Mouse (Mus musculus) forebrain, embryonic 14.5 days (tissue): ENCODE measurements around the gene Cntn1. TPM values are rescaled to one million over a fixed set of nuclear protein-coding genes. Genes with fewer than 3 reads are reported as not detected.
"Not testable (repeated sequence)": the region's sequence is repeated elsewhere in the genome, so short reads cannot be mapped to it uniquely, and the experiment has no call there.

Experiments used
- ATAC-seq: fragments of 200-750 bp; cut with Nextera tagmentation; 2 replicates; pipeline ENCODE4 v1.8.0; 2017; ENCODE audit warnings: mild to moderate bottlenecking, moderate library complexity
- DNase-seq: peaks from one replicate; pipeline ENCODE4 v3.0.0-alpha.2; 2015; ENCODE audit warnings: low spot score
- H3K27ac ChIP-seq: fragments of 300-500 bp; sonication (generic); 2 replicates; pipeline ENCODE4 v1.5.1; 2014; ENCODE audit warnings: low read depth, mild to moderate bottlenecking, control low read depth, low read length, moderate library complexity
- H3K27me3 ChIP-seq: fragments of 300-500 bp; sonication (generic); replicated peaks from 2 replicates; pipeline ENCODE4 v1.6.1; 2014; ENCODE audit warnings: low read length, control low read depth, mixed read lengths; ENCODE audit not compliant: control insufficient read depth, insufficient read depth
- H3K36me3 ChIP-seq: fragments of 300-500 bp; sonication (generic); 2 replicates; pipeline ENCODE4 v1.6.1; 2014; ENCODE audit warnings: low read length, control low read depth; ENCODE audit not compliant: control insufficient read depth, insufficient read depth
- H3K4me1 ChIP-seq: fragments of 300-500 bp; sonication (generic); 2 replicates; pipeline ENCODE4 v1.6.1; 2014; ENCODE audit warnings: antibody characterized with exemption, low read length, control low read depth; ENCODE audit not compliant: control insufficient read depth, insufficient read depth
- H3K4me2 ChIP-seq: fragments of 300-500 bp; sonication (generic); 2 replicates; pipeline ENCODE4 v1.6.1; 2014; ENCODE audit warnings: mild to moderate bottlenecking, control low read depth, low read length
- H3K4me3 ChIP-seq: fragments of 300-500 bp; sonication (generic); 2 replicates; pipeline ENCODE4 v1.5.1; 2014; ENCODE audit warnings: low read depth, low read length, control low read depth
- H3K9ac ChIP-seq: fragments of 300-500 bp; sonication (generic); 2 replicates; pipeline ENCODE4 v1.6.1; 2014; ENCODE audit warnings: mild to moderate bottlenecking, low read length, control low read depth, moderate library complexity
- H3K9me3 ChIP-seq: fragments of 300-500 bp; sonication (generic); replicated peaks from 2 replicates; pipeline ENCODE4 v1.6.1; 2016; ENCODE audit warnings: low read length, control low read depth, mixed read lengths; ENCODE audit not compliant: control insufficient read depth
- WGBS: fragments of 180-500 bp; shearing (Covaris S2); extraction: QIAGEN DNeasy Blood & Tissue Kit; methylation state at CpG from one replicate; pipeline ENCODE4 v1.1.7; 2014; 5-methylcytosine and 5-hydroxymethylcytosine counted together
- polyA plus RNA-seq: library from polyadenylated mRNA; unstranded; fragments of >200 nt; fragmentation: Nextera tagmentation; extraction: Ambion mirVana; gene quantifications from 2 replicates; pipeline ENCODE4 v1.2.1, GENCODE M21; 2014

Cntn1 gene
- polyA plus RNA-seq, 1 experiment from 2014 or later = 23.4 TPM

DNA sequence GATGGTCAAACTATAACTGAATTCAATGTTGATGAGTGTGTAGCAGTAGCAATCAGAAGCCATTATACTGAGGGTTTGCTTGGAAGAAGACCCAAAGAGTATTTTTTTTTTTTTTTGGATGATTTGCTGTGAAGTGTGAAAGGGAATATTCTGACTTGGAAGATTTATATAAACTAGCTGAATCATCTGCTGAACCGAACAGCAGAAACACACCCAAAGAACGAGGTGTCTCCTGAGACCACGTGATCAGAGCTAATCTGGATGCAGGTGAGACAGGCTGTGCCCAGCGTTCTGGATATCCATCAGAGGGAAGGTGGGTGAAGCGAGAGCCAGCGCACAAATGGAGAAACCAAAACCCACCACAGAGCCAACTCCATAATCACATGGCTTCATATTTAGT is 271.0 kb downstream of the Cntn1 start:
- H3K27ac ChIP-seq = no peak overlapping the region
- 90% methylated on average over 6 of the region's 6 CpGs for WGBS
- ATAC-seq = no peak

DNA sequence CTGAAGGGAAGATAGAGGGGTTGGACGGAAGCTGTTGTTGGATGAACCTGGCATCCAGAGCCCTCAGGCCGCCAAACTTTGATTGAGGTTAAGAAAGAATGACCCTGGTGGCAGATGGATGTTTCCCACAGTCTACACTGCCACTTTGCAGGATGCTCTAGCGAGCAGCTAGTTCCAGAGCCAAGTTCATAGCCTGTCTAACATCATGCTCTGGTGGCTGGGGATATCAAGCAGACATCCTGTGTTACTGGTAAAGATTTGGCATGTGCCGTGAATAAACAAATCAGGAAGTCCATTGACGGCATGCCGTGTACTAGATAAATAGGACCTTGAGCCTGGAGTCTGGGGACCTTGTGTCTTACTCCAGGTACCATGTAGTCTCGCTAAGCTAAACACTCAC is 276.1 kb downstream of the Cntn1 start:
- DNase-seq (no peak), ATAC-seq (no peak)
- Histone ChIP-seq H3K36me3 (no peaks in the 10 kb centered on the region), H3K27ac (no peak overlapping the region), H3K27me3 (no peaks in the 10 kb centered on the region), H3K4me2 (no peak overlapping the region), H3K9me3 (no peaks in the 10 kb centered on the region), H3K4me3 (no peak overlapping the region), H3K4me1 (no peaks in the 10 kb centered on the region), H3K9ac (no peak overlapping the region)
- WGBS = 88% methylated on average over 7 of the region's 7 CpGs

More for the DNA sequence above, 271.0 kb downstream of the Cntn1 start:
- no peaks in the 10 kb centered on the region for H3K27me3 ChIP-seq
- no peak for DNase-seq
- H3K9ac ChIP-seq = no peak overlapping the region
- H3K36me3 ChIP-seq = no peaks in the 10 kb centered on the region
- no peaks in the 10 kb centered on the region for H3K4me1 ChIP-seq
- H3K4me3 ChIP-seq = no peak overlapping the region
- no peak overlapping the region for H3K4me2 ChIP-seq
- no peaks in the 10 kb centered on the region for H3K9me3 ChIP-seq

DNA sequence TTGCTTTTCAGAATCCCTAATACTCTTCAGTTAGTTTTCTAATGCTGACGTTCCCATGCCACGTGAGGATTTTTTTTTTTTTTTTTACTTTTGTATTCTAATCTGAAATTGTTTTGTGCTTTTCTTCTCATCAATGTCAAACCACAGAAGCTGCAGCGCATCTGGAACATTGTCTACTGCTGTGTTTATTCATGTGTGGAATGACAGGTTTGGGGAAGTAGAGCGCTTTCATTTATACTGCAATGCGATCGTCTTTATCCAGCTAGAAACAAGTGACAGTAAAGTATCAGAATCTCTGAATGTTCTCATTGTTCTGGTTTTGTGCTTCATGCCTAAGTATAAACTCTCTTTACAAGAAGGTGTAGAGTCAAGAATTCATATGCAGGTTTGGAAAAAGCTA is 289.3 kb downstream of the Cntn1 start:
- Histone ChIP-seq H3K9ac (no peak overlapping the region), H3K4me1 (no peaks in the 10 kb centered on the region), H3K4me3 (no peak overlapping the region), H3K27me3 (no peaks in the 10 kb centered on the region), H3K36me3 (no peaks in the 10 kb centered on the region), H3K9me3 (no peaks in the 10 kb centered on the region), H3K4me2 (no peak overlapping the region), H3K27ac (no peak overlapping the region)
- DNase-seq (no peak), ATAC-seq (no peak)
- 68% methylated on average over 6 of the region's 6 CpGs for WGBS

DNA sequence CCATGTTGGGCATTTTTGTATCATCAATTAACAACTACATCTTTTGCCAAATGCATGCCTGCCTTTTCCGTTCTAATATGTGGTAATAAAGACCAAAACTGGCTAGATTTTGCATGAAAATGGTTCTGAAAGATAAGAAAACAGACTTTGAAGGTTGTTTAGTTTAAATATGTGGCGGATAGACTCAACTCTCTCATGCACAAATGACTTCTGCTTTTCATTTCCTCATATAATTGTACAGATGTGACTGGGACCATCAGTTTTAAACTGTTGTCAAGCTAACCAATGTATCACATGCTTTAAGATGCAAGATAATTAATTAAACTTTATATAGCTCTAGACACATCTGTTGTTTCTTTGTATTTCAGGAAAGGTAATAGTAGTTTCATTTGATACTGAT is 290.5 kb downstream of the Cntn1 start:
- no peak overlapping the region for H3K27ac ChIP-seq
- no peak overlapping the region for H3K9ac ChIP-seq
- H3K27me3 ChIP-seq = no peaks in the 10 kb centered on the region
- no peaks in the 10 kb centered on the region for H3K4me1 ChIP-seq
- H3K4me3 ChIP-seq = no peak overlapping the region
- H3K4me2 ChIP-seq = no peak overlapping the region
- DNase-seq = no peak
- 96% methylated on average over 2 of the region's 2 CpGs for WGBS
- H3K36me3 ChIP-seq = no peaks in the 10 kb centered on the region
- ATAC-seq = no peak
- no peaks in the 10 kb centered on the region for H3K9me3 ChIP-seq

DNA sequence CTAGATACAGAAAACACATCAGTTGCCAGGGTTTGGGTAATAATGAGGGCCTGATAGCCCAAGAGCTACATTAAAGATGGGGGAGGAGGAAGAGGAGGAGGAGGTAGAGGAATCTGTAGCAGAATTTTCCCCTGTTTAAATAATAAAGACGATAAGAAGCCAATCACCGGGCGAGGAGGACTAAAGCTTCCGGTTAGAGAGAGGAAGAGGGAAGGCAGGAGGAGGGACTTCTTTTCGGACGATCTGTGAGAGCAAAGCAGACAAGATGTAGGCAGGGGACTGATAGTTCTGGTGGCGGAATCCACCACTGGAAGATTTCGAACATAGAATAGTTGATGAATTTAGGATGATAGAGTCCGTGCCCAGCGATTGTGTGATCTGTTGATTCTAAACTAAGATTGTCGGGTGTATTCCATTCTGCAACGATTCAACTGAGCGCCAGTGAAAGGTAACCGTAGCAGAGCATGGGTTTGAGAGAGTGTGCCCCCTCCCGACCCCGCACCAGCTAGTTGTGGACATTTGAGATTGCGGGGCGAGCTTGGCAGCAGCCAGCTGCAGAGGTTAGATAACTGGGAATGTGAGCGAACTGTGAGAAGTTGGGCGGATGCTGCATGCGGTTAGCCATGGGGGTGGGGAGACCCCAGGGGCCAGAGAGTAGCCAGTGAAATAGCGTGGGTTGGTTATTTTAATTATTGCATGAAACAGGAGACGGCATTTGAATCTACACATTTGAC is 293.3 kb downstream of the Cntn1 start:
- DNase-seq (no peak), ATAC-seq (no peak)
- no peak overlapping the region for H3K9ac ChIP-seq
- H3K27ac ChIP-seq = no peak overlapping the region
- WGBS = 90% methylated on average over 23 of the region's 23 CpGs
- H3K36me3 ChIP-seq = no peaks in the 10 kb centered on the region
- H3K4me3 ChIP-seq = no peak overlapping the region
- no peak overlapping the region for H3K4me2 ChIP-seq
- no peaks in the 10 kb centered on the region for H3K9me3 ChIP-seq
- no peaks in the 10 kb centered on the region for H3K27me3 ChIP-seq
- no peaks in the 10 kb centered on the region for H3K4me1 ChIP-seq

- H3K4me3 ChIP-seq = no peak overlapping the region
- WGBS = 69% methylated on average over 4 of the region's 4 CpGs
- no peak overlapping the region for H3K9ac ChIP-seq
- no peak overlapping the region for H3K27ac ChIP-seq
- H3K4me2 ChIP-seq = no peak overlapping the region
- H3K9me3 ChIP-seq = no peaks in the 10 kb centered on the region
- H3K36me3 ChIP-seq = no peaks in the 10 kb centered on the region
- no peak for DNase-seq
- no peaks in the 10 kb centered on the region for H3K27me3 ChIP-seq
- ATAC-seq = no peak
- no peaks in the 10 kb centered on the region for H3K4me1 ChIP-seq
Observed at GRCm38 (mm10) chr15:92347426-92347825, 296.5 kb downstream of the Cntn1 start.

GRCm38 (mm10) chr15:92347902-92348301 is 296.9 kb downstream of the Cntn1 start:
- ATAC-seq = no peak
- WGBS = 55% methylated on average over 3 of the region's 3 CpGs

DNA sequence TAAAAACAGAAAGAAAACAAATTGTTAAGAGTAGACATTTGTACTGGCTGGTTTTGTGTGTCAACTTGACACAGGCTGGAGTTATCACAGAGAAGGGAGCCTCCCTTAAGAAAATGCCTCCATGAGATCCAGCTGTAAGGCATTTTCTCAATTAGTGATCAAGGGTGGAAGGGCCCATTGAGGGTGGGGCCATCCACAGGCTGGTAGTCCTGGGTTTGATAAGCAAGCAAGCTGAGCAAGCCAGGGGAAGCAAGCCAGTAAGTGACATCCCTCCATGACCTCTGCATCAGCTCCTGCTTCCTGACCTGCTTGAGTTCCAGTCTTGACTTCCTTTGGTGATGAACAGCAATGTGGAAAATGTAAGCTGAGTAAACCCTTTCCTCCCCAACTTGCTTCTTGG is 297.5 kb downstream of the Cntn1 start:
- not testable (repeated sequence) for H3K9ac ChIP-seq, H3K4me1 ChIP-seq, ATAC-seq, H3K4me2 ChIP-seq, H3K27ac ChIP-seq, H3K27me3 ChIP-seq, H3K9me3 ChIP-seq, H3K4me3 ChIP-seq, DNase-seq, H3K36me3 ChIP-seq

More at GRCm38 (mm10) chr15:92347902-92348301, 296.9 kb downstream of the Cntn1 start:
- Histone ChIP-seq H3K4me3 (no peak overlapping the region), H3K27ac (no peak overlapping the region), H3K9ac (no peak overlapping the region), H3K4me2 (no peak overlapping the region), H3K9me3 (no peaks in the 10 kb centered on the region), H3K4me1 (no peaks in the 10 kb centered on the region), H3K36me3 (no peaks in the 10 kb centered on the region), H3K27me3 (no peaks in the 10 kb centered on the region)
- peak; percentile 39 for DNase-seq

DNA sequence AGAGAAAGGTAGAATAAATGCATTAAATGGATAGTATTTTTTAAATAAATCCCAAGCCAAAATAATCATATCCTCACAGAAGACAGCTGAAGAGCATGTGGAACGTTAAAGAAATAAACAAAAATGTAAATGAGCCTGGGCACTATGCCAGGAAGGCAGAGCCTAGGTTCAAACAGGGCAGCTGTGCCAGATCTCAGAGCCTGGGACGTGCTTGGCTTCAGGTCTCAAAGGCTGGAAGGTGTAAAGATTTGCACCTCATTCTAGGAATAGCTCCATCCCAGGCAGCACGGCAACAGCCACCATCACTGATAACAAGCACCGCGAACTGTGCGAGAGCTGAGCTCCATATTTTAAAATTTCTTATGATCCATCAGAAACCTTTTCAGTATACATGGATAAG is 313.2 kb downstream of the Cntn1 start:
- H3K27me3 ChIP-seq = no peaks in the 10 kb centered on the region
- H3K9me3 ChIP-seq = no peaks in the 10 kb centered on the region
- 45% methylated on average over 6 of the region's 6 CpGs for WGBS
- DNase-seq = peak; percentile 90
- H3K27ac ChIP-seq = no peak overlapping the region
- H3K36me3 ChIP-seq = no peaks in the 10 kb centered on the region
- H3K4me2 ChIP-seq = no peak overlapping the region
- peak; percentile 86 for ATAC-seq
- peaks cover 7% of the 10 kb centered on the region for H3K4me1 ChIP-seq
- no peak overlapping the region for H3K4me3 ChIP-seq
- H3K9ac ChIP-seq = no peak overlapping the region
